Mouse (Mus musculus): ENCODE results near the gene Cckbr.

Cckbr gene

GRCm38 (mm10) chr7:105497881-105498280, 72.3 kb downstream of the Cckbr start:
- DNase-seq (ENCODE audit: low spot score) = no peak

GRCm38 (mm10) chr7:105498854-105499492, 73.4 kb downstream of the Cckbr start:
- no peak for DNase-seq (ENCODE audit: low spot score)

- no peak for DNase-seq (ENCODE audit: low spot score)
Measured at GRCm38 (mm10) chr7:105499676-105500075, 74.1 kb downstream of the Cckbr start.

- no peak for DNase-seq (ENCODE audit: low spot score)
Measured at GRCm38 (mm10) chr7:105501984-105502383, 76.5 kb downstream of the Cckbr start.

- DNase-seq (ENCODE audit: low spot score) = no peak
Measured at GRCm38 (mm10) chr7:105507257-105507656, 81.7 kb downstream of the Cckbr start.

- DNase-seq (ENCODE audit: low spot score) = no peak
Measured at GRCm38 (mm10) chr7:105510143-105510542, 84.6 kb downstream of the Cckbr start.

GRCm38 (mm10) chr7:105513845-105514291, 88.3 kb downstream of the Cckbr start:
- no peak for DNase-seq (ENCODE audit: low spot score)

- no peak for DNase-seq (ENCODE audit: low spot score)
Measured at GRCm38 (mm10) chr7:105514561-105514960, 89.0 kb downstream of the Cckbr start.

GRCm38 (mm10) chr7:105515178-105515577, 89.6 kb downstream of the Cckbr start:
- DNase-seq (ENCODE audit: low spot score) = peak; percentile 48

GRCm38 (mm10) chr7:105516669-105517360, 91.3 kb downstream of the Cckbr start:
- DNase-seq (ENCODE audit: low spot score) = no peak

GRCm38 (mm10) chr7:105519336-105519735, 93.8 kb downstream of the Cckbr start:
- DNase-seq (ENCODE audit: low spot score) = no peak

GRCm38 (mm10) chr7:105519771-105520170, 94.2 kb downstream of the Cckbr start:
- DNase-seq (ENCODE audit: low spot score) = no peak

GRCm38 (mm10) chr7:105520201-105520600, 94.7 kb downstream of the Cckbr start:
- no peak for DNase-seq (ENCODE audit: low spot score)

Data from T-cell, adult 2 months (primary cell).